Mouse (Mus musculus): ENCODE measurements around the gene Tenm3. TPM values are rescaled to one million over a fixed set of nuclear protein-coding genes. Genes with fewer than 3 reads are reported as not detected.
A peak's percentile ranks its signal among the peaks of the same experiment; 100 is the strongest.

The Tenm3 gene
- polyA plus RNA-seq, 1 experiment from 2014 or later = 7.0 TPM

DNA sequence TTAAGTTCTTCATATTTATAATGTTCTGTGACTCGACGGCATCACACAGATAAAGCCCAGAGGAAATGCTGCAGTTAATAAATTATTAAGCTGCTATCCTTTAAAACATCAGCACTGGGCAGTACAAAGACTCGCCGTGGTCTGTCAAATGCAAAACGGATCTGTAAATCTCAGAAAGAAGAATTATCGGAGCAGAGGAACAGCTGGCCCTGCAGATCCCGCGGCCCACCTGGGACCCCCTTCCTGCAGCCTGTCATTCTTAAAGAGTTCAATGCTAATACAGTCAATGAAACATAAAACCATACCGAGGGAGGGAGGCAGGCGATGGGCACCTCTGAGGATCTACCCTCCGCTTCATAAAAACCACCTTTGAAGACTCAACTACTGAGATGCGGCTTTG is 232.6 kb downstream of the Tenm3 start:
- WGBS = 74% methylated on average over 12 of the region's 12 CpGs
- H3K4me2 ChIP-seq = no peak overlapping the region
- ATAC-seq (ENCODE audit: extremely low read depth, insufficient number of reproducible peaks, low FRiP score, low TSS enrichment) = no peak

DNA sequence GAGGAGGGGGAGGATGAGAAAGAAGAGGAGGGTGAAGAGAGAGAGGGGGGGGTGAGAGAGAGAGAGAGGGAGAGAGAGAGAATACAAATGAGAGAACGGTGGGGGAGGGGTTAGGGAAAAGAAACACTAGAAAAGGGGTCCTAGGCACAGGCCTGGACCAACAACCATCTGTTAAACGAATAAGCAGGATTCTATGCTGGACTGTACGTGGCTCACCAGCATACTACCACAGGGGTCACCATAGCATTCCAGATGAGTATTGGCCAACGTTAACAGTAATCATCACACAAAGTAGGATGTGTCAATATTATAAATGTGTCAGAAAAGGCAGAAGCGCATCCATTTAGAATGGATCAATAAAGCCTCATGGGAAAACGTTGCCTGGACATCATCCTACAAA is 233.4 kb downstream of the Tenm3 start:
- H3K9me3 ChIP-seq = no peaks in the 10 kb centered on the region
- peaks cover 4% of the 10 kb centered on the region for H3K4me1 ChIP-seq
- no peak overlapping the region for H3K27ac ChIP-seq (replicated peaks)
- H3K4me3 ChIP-seq = no peak overlapping the region
- no peaks in the 10 kb centered on the region for H3K27me3 ChIP-seq (replicated peaks)
- H3K4me2 ChIP-seq = no peak overlapping the region
- WGBS = 64% methylated on average over 6 of the region's 6 CpGs
- no peak for ATAC-seq (ENCODE audit: extremely low read depth, insufficient number of reproducible peaks, low FRiP score, low TSS enrichment)
- no peaks in the 10 kb centered on the region for H3K36me3 ChIP-seq
- H3K9ac ChIP-seq = no peak overlapping the region

More for the DNA sequence above, 232.6 kb downstream of the Tenm3 start:
- no peaks in the 10 kb centered on the region for H3K9me3 ChIP-seq
- no peak overlapping the region for H3K9ac ChIP-seq
- H3K27ac ChIP-seq (replicated peaks) = no peak overlapping the region
- H3K4me3 ChIP-seq = no peak overlapping the region
- peaks cover 4% of the 10 kb centered on the region for H3K4me1 ChIP-seq
- H3K36me3 ChIP-seq = no peaks in the 10 kb centered on the region
- no peaks in the 10 kb centered on the region for H3K27me3 ChIP-seq (replicated peaks)

DNA sequence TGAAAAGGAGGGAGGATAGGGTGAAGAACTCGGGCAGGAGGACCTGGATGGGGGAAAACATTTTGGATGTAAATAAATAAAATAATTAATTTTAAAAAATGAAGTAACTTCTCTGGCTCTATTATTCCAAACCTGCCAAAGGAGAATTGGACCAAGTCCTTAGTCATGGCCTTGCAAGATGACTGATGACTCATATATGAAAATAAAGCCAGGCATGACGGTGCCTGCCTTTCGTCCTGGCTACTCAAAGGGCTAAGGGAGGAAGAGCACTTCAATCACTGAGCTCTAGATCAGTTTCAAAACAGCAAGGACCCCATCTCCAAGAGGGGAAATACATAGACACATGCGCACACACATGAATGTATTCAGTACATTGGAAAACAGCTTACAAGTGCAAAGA is 234.1 kb downstream of the Tenm3 start:
- WGBS = 65% methylated on average over 4 of the region's 4 CpGs
- Histone ChIP-seq H3K36me3 (no peaks in the 10 kb centered on the region), H3K27ac (replicated peaks) (no peak overlapping the region), H3K4me3 (no peak overlapping the region), H3K4me1 (peaks cover 4% of the 10 kb centered on the region), H3K9ac (no peak overlapping the region), H3K27me3 (replicated peaks) (no peaks in the 10 kb centered on the region), H3K9me3 (no peaks in the 10 kb centered on the region), H3K4me2 (no peak overlapping the region)
- ATAC-seq (ENCODE audit: extremely low read depth, insufficient number of reproducible peaks, low FRiP score, low TSS enrichment) = no peak

DNA sequence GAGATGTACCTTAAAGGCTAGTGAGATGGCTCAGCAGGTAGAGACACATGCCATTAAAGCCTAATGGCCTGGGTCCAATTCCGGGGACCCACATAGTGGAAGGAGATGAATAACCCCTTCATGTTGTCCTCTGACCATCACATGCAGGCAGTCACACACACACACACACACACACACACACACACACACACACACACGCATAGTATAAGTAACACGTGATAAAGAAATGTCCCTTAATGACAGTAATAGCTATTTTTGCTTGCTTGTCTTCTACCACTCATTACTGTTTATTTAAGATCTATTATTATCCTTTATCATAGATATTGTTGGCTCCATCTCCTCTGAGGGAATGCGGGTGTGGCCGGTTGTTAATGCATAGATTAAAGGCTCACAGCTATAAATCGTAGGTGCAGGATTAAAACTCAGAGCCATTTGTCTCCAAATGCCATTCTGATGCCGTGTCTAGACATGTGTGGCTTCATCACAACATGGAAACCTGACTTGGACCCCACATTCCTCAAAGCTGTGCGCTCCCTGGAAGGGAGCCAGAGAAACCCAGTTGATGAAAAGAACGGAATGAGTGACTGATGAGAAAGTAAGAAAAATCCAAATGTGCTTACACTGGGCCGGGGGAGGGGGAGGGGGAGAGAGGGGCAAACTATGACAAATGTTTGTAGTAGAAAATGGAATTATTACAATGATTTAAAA is 239.4 kb downstream of the Tenm3 start:
- no peaks in the 10 kb centered on the region for H3K9me3 ChIP-seq
- WGBS = 69% methylated on average over 10 of the region's 10 CpGs
- no peak overlapping the region for H3K4me3 ChIP-seq
- no peak overlapping the region for H3K4me2 ChIP-seq
- peaks cover 7% of the 10 kb centered on the region for H3K4me1 ChIP-seq
- no peak overlapping the region for H3K27ac ChIP-seq (replicated peaks)
- no peak for ATAC-seq (ENCODE audit: extremely low read depth, insufficient number of reproducible peaks, low FRiP score, low TSS enrichment)
- no peaks in the 10 kb centered on the region for H3K36me3 ChIP-seq
- no peaks in the 10 kb centered on the region for H3K27me3 ChIP-seq (replicated peaks)
- H3K9ac ChIP-seq = no peak overlapping the region

DNA sequence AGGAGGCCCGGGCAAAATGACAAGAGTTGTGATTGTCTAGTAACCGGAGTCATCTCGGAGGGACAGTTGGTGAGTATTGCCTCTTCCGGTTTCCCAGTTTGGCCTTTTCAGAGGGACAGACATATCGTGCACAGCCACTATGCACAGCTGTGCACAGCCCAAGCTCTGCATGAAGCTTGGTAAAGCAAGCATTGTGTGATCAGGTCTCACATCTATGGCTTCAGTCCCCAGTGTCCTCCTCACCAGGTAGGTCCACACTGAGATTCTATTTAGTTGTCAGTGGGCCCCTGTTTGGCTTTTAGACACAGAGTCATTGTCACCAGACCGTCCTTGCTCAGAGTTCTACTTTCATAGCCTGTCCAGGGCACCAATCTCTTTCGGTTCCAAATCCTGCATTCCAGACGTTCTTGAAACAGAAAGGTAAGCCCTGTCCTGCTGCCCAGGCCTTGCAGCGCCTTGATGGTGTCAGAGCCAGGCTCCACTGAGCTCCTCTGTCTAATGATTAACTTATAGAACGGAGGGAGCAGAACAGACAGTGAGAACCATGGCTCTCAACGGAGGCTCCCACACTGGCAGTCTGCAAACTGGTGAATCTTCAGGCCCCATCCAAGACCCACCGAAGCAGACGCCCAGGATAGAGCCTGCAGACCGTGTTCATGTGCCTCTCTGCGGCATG is 240.4 kb downstream of the Tenm3 start:
- H3K4me2 ChIP-seq = no peak overlapping the region
- H3K9me3 ChIP-seq = no peaks in the 10 kb centered on the region
- no peak overlapping the region for H3K9ac ChIP-seq
- H3K27me3 ChIP-seq (replicated peaks) = no peaks in the 10 kb centered on the region
- H3K27ac ChIP-seq (replicated peaks) = no peak overlapping the region
- no peak for ATAC-seq (ENCODE audit: extremely low read depth, insufficient number of reproducible peaks, low FRiP score, low TSS enrichment)
- no peak overlapping the region for H3K4me3 ChIP-seq
- peaks cover 12% of the 10 kb centered on the region for H3K4me1 ChIP-seq
- 81% methylated on average over 15 of the region's 15 CpGs for WGBS
- H3K36me3 ChIP-seq = no peaks in the 10 kb centered on the region

DNA sequence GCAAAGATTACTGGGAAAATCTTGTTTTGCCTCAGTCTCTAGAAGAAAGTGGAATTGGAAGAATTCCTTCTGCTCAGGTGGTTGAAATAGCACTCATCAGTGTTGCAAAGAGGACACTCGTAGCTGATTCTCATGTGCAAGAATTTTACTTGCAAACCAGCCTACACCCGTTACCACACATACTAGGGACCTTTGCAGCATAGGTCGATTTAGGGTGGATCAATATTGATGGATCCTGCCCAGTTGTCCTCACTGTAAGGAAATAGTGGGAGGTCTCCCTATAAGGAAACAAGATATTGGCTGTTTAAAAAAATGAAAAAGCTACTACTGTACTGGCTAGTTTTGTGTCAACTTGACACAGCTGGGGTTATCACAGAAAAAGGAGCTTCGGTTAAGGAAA is 242.1 kb downstream of the Tenm3 start:
- no peak overlapping the region for H3K4me3 ChIP-seq
- no peaks in the 10 kb centered on the region for H3K9me3 ChIP-seq
- 79% methylated on average over 4 of the region's 4 CpGs for WGBS

DNA sequence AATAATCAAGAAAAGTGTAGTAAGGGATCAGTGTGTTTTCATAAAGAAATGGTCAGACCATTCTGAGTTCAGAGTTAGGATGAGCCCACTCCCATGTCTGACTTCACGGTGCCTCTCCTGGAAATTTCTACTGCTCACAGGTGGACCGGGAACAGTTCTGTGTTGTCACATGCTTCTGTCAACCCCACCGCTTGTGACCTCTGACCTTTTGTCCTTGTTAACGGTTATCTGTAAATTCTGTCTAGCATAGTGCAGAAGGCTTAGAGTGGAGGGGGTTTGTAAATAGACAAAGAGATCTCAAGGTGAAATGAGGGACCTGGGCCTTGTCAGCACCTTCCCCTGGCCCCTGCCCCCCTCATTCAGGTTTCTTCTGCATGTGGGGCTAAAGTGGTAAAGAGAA is 244.7 kb downstream of the Tenm3 start:
- Histone ChIP-seq H3K36me3 (no peaks in the 10 kb centered on the region), H3K4me2 (no peak overlapping the region), H3K9ac (no peak overlapping the region), H3K4me1 (peaks cover 19% of the 10 kb centered on the region), H3K9me3 (no peaks in the 10 kb centered on the region), H3K27ac (replicated peaks) (no peak overlapping the region), H3K4me3 (no peak overlapping the region), H3K27me3 (replicated peaks) (no peaks in the 10 kb centered on the region)
- whole genome bisulfite sequencing = 34% methylated on average over 4 of the region's 4 CpGs
- no peak for ATAC-seq (ENCODE audit: extremely low read depth, insufficient number of reproducible peaks, low FRiP score, low TSS enrichment)

More for the DNA sequence above, 242.1 kb downstream of the Tenm3 start:
- no peak overlapping the region for H3K9ac ChIP-seq
- no peak for ATAC-seq (ENCODE audit: extremely low read depth, insufficient number of reproducible peaks, low FRiP score, low TSS enrichment)
- H3K27ac ChIP-seq (replicated peaks) = no peak overlapping the region
- no peak overlapping the region for H3K4me2 ChIP-seq
- H3K4me1 ChIP-seq = peaks cover 12% of the 10 kb centered on the region
- no peaks in the 10 kb centered on the region for H3K27me3 ChIP-seq (replicated peaks)
- H3K36me3 ChIP-seq = no peaks in the 10 kb centered on the region

DNA sequence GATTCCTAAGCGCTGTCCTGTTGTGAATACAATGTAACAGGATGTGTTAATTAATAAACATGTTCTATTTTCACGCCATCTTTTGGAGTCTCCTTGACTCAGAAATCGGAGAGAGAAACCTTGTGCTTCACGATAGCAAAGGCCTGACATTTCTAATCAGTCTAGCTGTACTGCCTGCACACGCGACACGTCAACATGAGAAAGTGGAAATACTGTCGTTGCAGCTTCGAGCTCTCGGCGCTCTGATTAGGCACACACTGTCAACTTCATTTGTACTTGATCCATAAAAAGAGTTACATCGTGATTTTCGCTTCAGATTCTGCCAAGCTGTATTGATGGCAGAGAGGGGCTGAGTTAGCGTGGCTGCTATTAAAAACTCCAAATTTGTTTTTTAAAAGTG is 247.4 kb downstream of the Tenm3 start:
- no peaks in the 10 kb centered on the region for H3K27me3 ChIP-seq (replicated peaks)
- no peak for ATAC-seq (ENCODE audit: extremely low read depth, insufficient number of reproducible peaks, low FRiP score, low TSS enrichment)
- H3K4me3 ChIP-seq = no peak overlapping the region
- no peaks in the 10 kb centered on the region for H3K36me3 ChIP-seq
- no peak overlapping the region for H3K9ac ChIP-seq
- H3K4me1 ChIP-seq = peaks cover 24% of the 10 kb centered on the region
- H3K27ac ChIP-seq (replicated peaks) = no peak overlapping the region
- H3K4me2 ChIP-seq = peak overlapping the region; percentile 28
- no peaks in the 10 kb centered on the region for H3K9me3 ChIP-seq
- 46% methylated on average over 14 of the region's 14 CpGs for WGBS

DNA sequence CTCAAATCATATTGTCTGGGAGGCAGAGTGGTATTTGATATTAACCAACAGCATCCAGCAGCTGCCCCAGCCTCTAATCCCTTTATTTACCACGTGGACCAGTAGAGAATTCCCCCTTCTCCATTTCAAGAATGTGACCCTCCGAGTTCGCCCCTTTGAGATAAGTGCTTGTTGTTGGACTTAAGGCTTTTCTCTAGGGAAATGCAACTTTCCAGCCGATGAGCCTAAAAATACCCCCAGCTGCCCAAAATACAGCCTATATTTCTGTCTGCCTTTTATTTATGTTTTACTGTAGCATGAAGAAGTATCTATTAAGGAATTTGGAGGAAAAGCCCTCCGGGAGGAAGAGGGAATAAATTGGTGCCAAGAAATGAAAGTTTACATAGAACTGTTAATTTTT is 251.9 kb downstream of the Tenm3 start:
- 15% methylated on average over 5 of the region's 5 CpGs for WGBS
- H3K36me3 ChIP-seq = no peaks in the 10 kb centered on the region
- H3K27me3 ChIP-seq (replicated peaks) = no peaks in the 10 kb centered on the region
- no peak for ATAC-seq (ENCODE audit: extremely low read depth, insufficient number of reproducible peaks, low FRiP score, low TSS enrichment)
- no peak overlapping the region for H3K9ac ChIP-seq
- H3K4me2 ChIP-seq = no peak overlapping the region
- H3K4me3 ChIP-seq = no peak overlapping the region
- no peaks in the 10 kb centered on the region for H3K9me3 ChIP-seq
- no peak overlapping the region for H3K27ac ChIP-seq (replicated peaks)
- peaks cover 29% of the 10 kb centered on the region for H3K4me1 ChIP-seq

DNA sequence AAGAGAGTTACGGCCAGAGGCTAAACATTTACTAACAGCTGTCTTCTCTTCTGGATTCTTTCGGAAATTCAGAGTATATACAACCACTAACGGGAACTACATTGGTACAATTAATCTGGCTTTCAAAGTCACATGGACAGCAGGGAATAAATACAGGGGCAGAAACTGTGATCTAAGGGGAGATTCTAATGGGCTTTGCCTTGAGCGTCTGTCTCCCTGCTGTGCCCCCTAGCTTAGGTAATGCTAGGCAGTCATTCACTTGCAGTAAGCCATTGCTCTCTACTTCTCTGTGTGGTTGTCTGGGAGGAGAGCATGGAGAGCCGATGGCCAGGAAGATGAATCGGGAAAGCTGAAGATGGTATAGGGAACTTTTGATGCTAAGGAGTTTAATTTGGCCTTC is 264.0 kb downstream of the Tenm3 start:
- H3K4me1 ChIP-seq = peaks cover 10% of the 10 kb centered on the region
- WGBS = 40% methylated on average over 6 of the region's 6 CpGs
- no peak overlapping the region for H3K9ac ChIP-seq
- no peak for ATAC-seq (ENCODE audit: extremely low read depth, insufficient number of reproducible peaks, low FRiP score, low TSS enrichment)
- H3K27me3 ChIP-seq (replicated peaks) = no peaks in the 10 kb centered on the region
- no peaks in the 10 kb centered on the region for H3K36me3 ChIP-seq
- H3K27ac ChIP-seq (replicated peaks) = no peak overlapping the region
- H3K4me2 ChIP-seq = peak overlapping the region; percentile 49
- no peaks in the 10 kb centered on the region for H3K9me3 ChIP-seq
- H3K4me3 ChIP-seq = no peak overlapping the region

DNA sequence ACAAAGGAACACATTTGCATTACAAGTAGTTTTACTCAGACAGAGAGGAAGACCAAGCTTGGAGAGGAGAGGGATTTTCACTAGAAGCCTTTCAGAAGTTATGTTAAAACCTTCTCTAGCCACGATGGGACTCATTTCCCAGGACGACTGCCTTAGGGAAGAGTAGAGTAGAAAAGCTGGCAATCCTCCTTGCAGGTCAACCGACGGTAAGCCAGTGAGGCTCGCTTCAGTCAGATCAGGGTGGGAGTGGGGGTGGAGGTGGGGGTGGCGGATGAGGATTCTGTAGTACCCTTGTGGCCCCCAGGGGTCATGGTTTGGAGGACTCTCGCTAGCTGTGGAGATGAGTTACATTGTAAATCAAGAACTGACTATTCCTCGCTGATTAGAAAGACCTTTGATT is 264.6 kb downstream of the Tenm3 start:
- no peak overlapping the region for H3K9ac ChIP-seq
- no peak overlapping the region for H3K27ac ChIP-seq (replicated peaks)
- H3K36me3 ChIP-seq = no peaks in the 10 kb centered on the region
- no peaks in the 10 kb centered on the region for H3K27me3 ChIP-seq (replicated peaks)
- 20% methylated on average over 8 of the region's 8 CpGs for WGBS
- 0 out of 2 replicates have a peak overlapping the region, but pooled peaks have one; percentile 11 for H3K4me3 ChIP-seq
- H3K4me1 ChIP-seq = peaks cover 10% of the 10 kb centered on the region
- no peaks in the 10 kb centered on the region for H3K9me3 ChIP-seq
- no peak for ATAC-seq (ENCODE audit: extremely low read depth, insufficient number of reproducible peaks, low FRiP score, low TSS enrichment)
- peak overlapping the region; percentile 49 for H3K4me2 ChIP-seq

DNA sequence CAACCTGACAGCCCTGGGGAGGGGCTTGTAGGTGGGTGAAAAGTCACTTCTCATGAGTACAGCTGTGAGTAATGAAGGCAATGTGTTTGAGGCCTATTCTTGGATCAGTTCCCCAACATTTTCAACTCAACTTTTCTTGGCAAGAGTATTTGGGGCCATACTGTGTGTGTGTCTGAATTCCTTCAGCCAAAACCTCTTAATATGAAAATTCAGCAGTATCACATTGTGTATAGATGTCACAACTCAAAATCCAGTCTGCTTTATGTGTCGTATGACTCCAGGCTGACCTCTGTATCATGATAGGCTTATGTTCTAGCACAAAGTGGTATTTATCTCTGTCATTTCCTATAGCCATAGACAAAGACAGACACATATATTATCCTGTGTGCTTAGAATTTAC is 270.8 kb downstream of the Tenm3 start:
- Histone ChIP-seq H3K9ac (no peak overlapping the region), H3K36me3 (no peaks in the 10 kb centered on the region), H3K27ac (replicated peaks) (no peak overlapping the region), H3K4me1 (peaks cover 5% of the 10 kb centered on the region; the same call in 1 of the 2 replicates), H3K27me3 (replicated peaks) (no peaks in the 10 kb centered on the region), H3K4me3 (no peak overlapping the region), H3K9me3 (no peaks in the 10 kb centered on the region), H3K4me2 (no peak overlapping the region)
- ATAC-seq (ENCODE audit: extremely low read depth, insufficient number of reproducible peaks, low FRiP score, low TSS enrichment) = no peak
- 76% methylated on average over 1 of the region's 1 CpGs for WGBS
